In genomic region chr1:40844616-40845015, GRCm38 (mm10) we compare ENCODE assay signal across 8 mouse cellular contexts. TPM values are rescaled to one million over a fixed set of nuclear protein-coding genes. Genes with fewer than 3 reads are reported as not detected.
A peak's percentile ranks its signal among the peaks of the same experiment; 100 is the strongest.
DNase-seq lines count a peak whose midpoint lies in the region; TF ChIP-seq lines count a peak whose summit lies in the region.

No protein-coding gene starts in this region.

- H3K4me1 ChIP-seq in small intestine, adult 2 months (ENCODE audit: control insufficient read depth, insufficient read depth, insufficient read length, low read length): no peaks in the 10 kb centered on the region

- intact Hi-C loops in heart, postnatal 25 days (cut with DNase I): loop anchor here (1.0 kb wide), 1 partner anchor 41 kb away; no protein-coding TSS in a partner anchor
- intact Hi-C loops in gastrocnemius, postnatal 36 days (cut with DNase I): loop anchor here (1.0 to 10.0 kb wide), 3 partner anchors 40 to 260 kb away; partner anchors contain the start of gene Slc9a4

- H3K27me3 ChIP-seq in small intestine, adult 2 months (ENCODE audit: control insufficient read depth, insufficient read depth, low read length): no peaks in the 10 kb centered on the region

- no peaks in the 10 kb centered on the region for H3K36me3 ChIP-seq in small intestine, adult 2 months (ENCODE audit: control insufficient read depth, insufficient read depth, low read length)

- peak; percentile 57 for DNase-seq in heart, adult 8-10 months (ENCODE audit: low spot score)
- no peak for DNase-seq in heart, postnatal 25 days (ENCODE audit: low spot score)
- DNase-seq in Muller cell, postnatal 12 days (ENCODE audit: inconsistent ontology term): peak; percentile 49
- peak; percentile 49 to 62 for DNase-seq in cerebellum, postnatal 4 days (ENCODE audit: low spot score in 2 of 2)
- peak; percentile 54 to 57 for DNase-seq in gastrocnemius, postnatal 36 days
- DNase-seq in layer of hippocampus, adult 11-12 months (ENCODE audit: low spot score): peak; percentile 67
- DNase-seq in lung, postnatal 25 days (ENCODE audit: low spot score): peak; percentile 27

- peak; percentile 69; the same call in 1 of the 2 replicates for TF ChIP-seq CTCF in small intestine, adult 2 months (IDR thresholded peaks at IDR 0.05; ENCODE audit: extremely low read depth, insufficient read length, insufficient replicate concordance, low read depth, low read length)

- H3K27ac ChIP-seq in small intestine, adult 2 months (ENCODE audit: insufficient read depth, low read depth, low read length): no peak overlapping the region

- no peak for TF ChIP-seq POLR2A in small intestine, adult 2 months (IDR thresholded peaks at IDR 0.05; ENCODE audit: low read depth, low read length)

- no peak overlapping the region for H3K4me3 ChIP-seq in small intestine, adult 2 months (ENCODE audit: low read depth, low read length)

RNA-seq across cellular contexts. Expression of gene Tmem182, which starts 39.2 kb away (rescaled TPM):
- 100 to 1,000 TPM; 171 to 176 (median 173) TPM for total RNA-seq in heart, adult 8-10 months (2022)
- total RNA-seq in heart, postnatal 25 days (2021): 100 to 1,000 TPM; 141 to 153 TPM
- total RNA-seq in gastrocnemius, postnatal 36 days (2021): 100 to 1,000 TPM; 192 to 209 TPM
- not detected in 2 replicates for polyA plus RNA-seq in small intestine, adult 2 months (2012; rRNA removed)

RNA-seq across cellular contexts. Expression of gene Mfsd9, which starts 54.1 kb away (rescaled TPM):
- 1 to 10 TPM in 1 of 4 experiments, under 1 TPM in 3; 0.49 to 1.3 (median 0.64) TPM for total RNA-seq in heart, adult 8-10 months (2022)
- total RNA-seq in heart, postnatal 25 days (2021): under 1 TPM; 0.70 to 0.83 TPM
- total RNA-seq in gastrocnemius, postnatal 36 days (2021): under 1 TPM; 0.15 to 0.41 TPM
- 6.7 and 14.0 TPM in 2 replicates for polyA plus RNA-seq in small intestine, adult 2 months (2012; rRNA removed)
